Mouse (Mus musculus): ENCODE data around the gene Sh3bp5l. TPM values are rescaled to one million over a fixed set of nuclear protein-coding genes. Genes with fewer than 3 reads are reported as not detected.

The Sh3bp5l gene
- polyA plus RNA-seq (2012; rRNA removed), result 42.4 and 44.6 TPM in 2 replicates

DNA sequence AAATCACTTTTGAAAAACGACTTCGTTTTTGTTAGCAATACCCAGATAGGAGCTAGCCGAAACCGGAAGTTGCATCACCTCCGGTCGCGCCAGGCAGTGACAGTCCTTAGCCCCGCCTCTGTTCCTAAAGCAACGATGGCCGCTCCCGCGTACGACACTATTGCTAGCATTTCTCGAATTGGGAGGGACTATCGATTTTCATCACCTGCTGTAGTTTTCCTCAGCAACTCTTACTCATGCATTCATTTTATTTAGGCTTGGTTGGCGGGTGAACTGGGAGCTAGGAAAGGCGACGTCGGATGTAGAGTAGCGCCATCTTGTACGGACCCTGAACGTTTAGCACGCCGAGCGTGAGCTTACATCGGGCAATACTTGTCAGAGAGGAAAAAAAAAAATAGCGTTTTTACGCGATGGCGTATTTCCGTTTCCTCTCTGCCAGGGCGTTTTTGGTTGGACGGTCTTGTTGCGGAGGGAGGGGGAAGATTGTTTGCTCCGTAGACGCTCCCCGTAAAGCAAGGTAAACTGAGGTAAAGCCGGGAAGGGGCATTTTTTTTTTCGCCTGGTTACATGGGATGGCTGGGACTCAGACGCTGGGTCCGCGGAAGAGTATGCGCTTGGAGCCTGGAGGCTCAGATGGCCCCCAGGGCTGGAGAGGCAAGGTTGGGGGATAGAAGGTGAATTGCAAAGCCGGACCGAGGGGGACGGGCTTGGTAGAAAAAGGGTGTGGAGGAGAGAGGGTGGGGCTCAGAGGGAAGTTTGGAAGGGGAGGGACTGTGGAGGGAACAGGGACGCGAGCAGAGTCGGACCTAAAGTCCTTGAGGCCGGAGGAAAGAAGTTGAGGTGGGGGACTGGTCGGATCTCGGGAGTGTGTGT is at the start of gene Sh3bp5l, which contains the start of gene Zfp672:
TSS of gene Sh3bp5l (plus strand) at position 449 of the 873 bp plus-strand sequence.
TSS of gene Zfp672 (minus strand) at position 64 of the 873 bp plus-strand sequence.
- Histone ChIP-seq H3K27ac (ENCODE audit: insufficient read depth, low read length) (peak within 1 kb of the TSS; percentile 40; the same call in 1 of the 2 replicates), H3K4me3 (ENCODE audit: insufficient read depth, low read length) (peak within 1 kb of the TSS; percentile 95), H3K4me1 (ENCODE audit: control insufficient read depth, insufficient read depth, low read length) (peaks cover 9% of the 10 kb centered on the region; the same call in 1 of the 2 replicates)
- TF ChIP-seq CTCF (IDR thresholded peaks at IDR 0.05; ENCODE audit: extremely low read depth, insufficient read depth, low read length) (no peak), POLR2A (IDR thresholded peaks at IDR 0.05; ENCODE audit: extremely low read depth, insufficient read depth, low read length) (peak; percentile 75)

DNA sequence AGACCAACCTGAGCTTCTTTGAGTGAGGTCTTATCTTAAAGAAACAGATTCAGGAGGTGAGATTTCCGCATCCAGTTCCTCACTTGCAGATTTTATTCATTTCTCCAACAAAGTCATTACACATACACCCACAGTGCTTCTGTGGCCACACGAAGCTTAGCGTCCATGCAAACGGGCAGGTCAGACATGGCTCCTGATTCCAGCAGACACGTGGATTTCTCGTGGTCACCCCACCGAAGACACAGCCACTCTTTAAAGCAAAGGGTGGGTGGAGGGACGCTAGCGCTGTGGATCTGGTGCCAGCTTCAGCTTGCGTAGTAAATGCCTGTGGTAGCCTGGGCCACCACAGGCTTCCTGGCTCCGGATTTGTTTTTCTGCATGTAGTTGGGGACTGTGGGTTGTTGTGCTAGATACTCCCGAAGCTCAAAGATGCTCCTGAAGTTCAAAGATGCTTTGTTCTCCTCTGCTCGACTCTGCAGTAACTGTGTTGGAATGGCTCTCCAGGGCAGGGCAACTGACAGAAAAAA is 48.5 kb upstream of the Sh3bp5l start:
- no peak overlapping the region for H3K4me3 ChIP-seq (ENCODE audit: insufficient read depth, low read length)
- TF ChIP-seq POLR2A (IDR thresholded peaks at IDR 0.05; ENCODE audit: extremely low read depth, insufficient read depth, low read length) (no peak), CTCF (IDR thresholded peaks at IDR 0.05; ENCODE audit: extremely low read depth, insufficient read depth, low read length) (no peak)
- H3K27ac ChIP-seq (ENCODE audit: insufficient read depth, low read length), result no peak overlapping the region
- no peaks in the 10 kb centered on the region for H3K4me1 ChIP-seq (ENCODE audit: control insufficient read depth, insufficient read depth, low read length)

DNA sequence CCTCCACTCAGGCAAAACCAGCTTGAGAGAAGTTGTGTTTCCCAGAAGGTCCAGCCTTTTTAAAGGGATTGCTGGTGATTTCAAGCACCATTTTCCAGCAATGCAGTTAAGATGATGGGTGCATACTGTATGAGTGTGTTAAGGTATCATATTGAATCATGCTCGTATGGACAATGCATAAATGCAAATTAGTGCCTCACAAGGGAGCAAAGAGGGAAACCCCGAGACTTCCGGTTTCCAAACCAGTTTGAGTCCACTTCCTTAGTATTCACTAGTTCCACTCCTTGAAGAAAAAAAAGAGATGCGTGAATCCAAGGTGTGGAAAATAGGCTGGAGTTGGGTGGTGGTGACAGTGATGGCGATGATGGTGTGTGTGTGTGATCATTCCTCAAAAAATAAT is 48.0 kb upstream of the Sh3bp5l start:
- no peaks in the 10 kb centered on the region for H3K4me1 ChIP-seq (ENCODE audit: control insufficient read depth, insufficient read depth, low read length)
- H3K27ac ChIP-seq (ENCODE audit: insufficient read depth, low read length), result no peak overlapping the region
- no peak overlapping the region for H3K4me3 ChIP-seq (ENCODE audit: insufficient read depth, low read length)
- TF ChIP-seq POLR2A (IDR thresholded peaks at IDR 0.05; ENCODE audit: extremely low read depth, insufficient read depth, low read length) (no peak), CTCF (IDR thresholded peaks at IDR 0.05; ENCODE audit: extremely low read depth, insufficient read depth, low read length) (no peak)

DNA sequence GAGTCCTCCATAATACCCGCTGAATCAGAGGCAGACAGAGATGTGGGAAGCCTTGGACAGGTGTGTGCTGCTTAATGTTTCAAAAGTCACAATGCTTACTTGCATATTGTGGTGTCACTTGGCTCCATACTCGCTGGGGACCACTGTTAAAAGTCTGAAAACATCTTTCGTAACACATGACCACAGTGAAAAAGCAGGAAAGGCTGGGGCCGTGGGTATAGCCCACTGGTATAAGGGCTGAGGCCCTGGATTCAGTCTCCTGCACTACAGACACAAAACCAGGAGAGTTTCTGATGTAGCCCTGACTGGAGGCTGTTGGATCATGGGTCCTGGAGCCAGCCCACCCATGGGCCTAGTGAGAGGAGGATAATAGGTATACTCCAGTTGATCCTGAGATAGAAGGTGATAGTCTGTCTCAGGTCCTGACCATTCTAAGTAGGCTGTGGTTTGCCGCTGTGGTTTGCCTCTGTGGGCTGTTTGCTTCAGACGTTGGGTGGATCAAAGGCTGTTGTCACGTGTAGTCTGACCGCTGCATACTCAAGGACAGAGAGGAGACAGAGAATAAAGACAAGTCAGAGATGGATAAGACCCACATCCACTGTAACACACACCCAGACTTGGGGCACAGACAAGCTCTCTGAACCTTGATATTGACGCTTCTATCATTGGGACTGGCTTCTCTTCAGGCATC is 40.4 kb upstream of the Sh3bp5l start:
- Histone ChIP-seq H3K4me1 (ENCODE audit: control insufficient read depth, insufficient read depth, low read length) (no peaks in the 10 kb centered on the region), H3K4me3 (ENCODE audit: insufficient read depth, low read length) (no peak overlapping the region), H3K27ac (ENCODE audit: insufficient read depth, low read length) (no peak overlapping the region)
- no peak for TF ChIP-seq POLR2A (IDR thresholded peaks at IDR 0.05; ENCODE audit: extremely low read depth, insufficient read depth, low read length)
- TF ChIP-seq CTCF (IDR thresholded peaks at IDR 0.05; ENCODE audit: extremely low read depth, insufficient read depth, low read length), result no peak

DNA sequence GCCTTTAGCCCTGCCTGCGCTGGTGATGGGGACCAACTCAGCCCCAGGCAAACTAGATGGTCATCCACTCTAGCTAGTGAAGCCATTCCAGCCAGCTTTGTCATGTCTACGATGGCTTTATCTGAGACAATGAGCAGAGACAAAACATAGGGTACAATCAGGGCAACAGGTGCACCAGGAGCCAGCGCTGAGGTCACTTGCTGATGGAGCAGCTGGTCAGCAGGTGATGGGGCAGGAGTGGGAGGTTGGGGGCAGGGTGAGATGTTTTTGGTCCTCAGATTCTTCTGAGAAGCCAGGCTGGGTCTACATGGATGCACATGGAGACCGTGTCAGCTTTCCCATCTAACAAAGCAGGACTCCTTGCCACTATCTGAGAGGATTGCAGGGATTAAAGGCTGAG is 39.7 kb upstream of the Sh3bp5l start:
- no peak overlapping the region for H3K4me3 ChIP-seq (ENCODE audit: insufficient read depth, low read length)
- no peaks in the 10 kb centered on the region for H3K4me1 ChIP-seq (ENCODE audit: control insufficient read depth, insufficient read depth, low read length)
- no peak for TF ChIP-seq CTCF (IDR thresholded peaks at IDR 0.05; ENCODE audit: extremely low read depth, insufficient read depth, low read length)
- no peak for TF ChIP-seq POLR2A (IDR thresholded peaks at IDR 0.05; ENCODE audit: extremely low read depth, insufficient read depth, low read length)
- no peak overlapping the region for H3K27ac ChIP-seq (ENCODE audit: insufficient read depth, low read length)

DNA sequence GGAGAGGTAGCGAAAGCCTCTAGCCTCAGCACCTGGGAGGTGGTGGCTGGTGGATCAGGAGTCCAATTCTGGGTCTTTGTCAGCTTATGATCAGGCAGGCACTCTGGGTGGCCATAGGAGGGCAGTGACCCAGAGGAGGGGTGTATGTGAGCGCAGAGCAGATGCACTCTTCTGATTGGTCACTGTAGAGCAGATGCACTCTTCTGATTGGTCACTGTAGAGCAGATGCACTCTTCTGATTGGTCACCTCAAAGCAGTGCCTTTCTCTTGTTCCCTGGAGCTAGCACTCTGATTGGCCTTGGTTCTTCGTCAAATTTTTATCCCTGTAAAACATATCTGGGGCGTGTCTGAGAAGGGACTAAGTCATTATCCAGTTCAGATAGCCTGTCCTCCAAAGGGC is 37.7 kb upstream of the Sh3bp5l start:
- Histone ChIP-seq H3K27ac (ENCODE audit: insufficient read depth, low read length) (no peak overlapping the region), H3K4me3 (ENCODE audit: insufficient read depth, low read length) (no peak overlapping the region), H3K4me1 (ENCODE audit: control insufficient read depth, insufficient read depth, low read length) (no peaks in the 10 kb centered on the region)
- TF ChIP-seq POLR2A (IDR thresholded peaks at IDR 0.05; ENCODE audit: extremely low read depth, insufficient read depth, low read length) (no peak), CTCF (IDR thresholded peaks at IDR 0.05; ENCODE audit: extremely low read depth, insufficient read depth, low read length) (no peak)

DNA sequence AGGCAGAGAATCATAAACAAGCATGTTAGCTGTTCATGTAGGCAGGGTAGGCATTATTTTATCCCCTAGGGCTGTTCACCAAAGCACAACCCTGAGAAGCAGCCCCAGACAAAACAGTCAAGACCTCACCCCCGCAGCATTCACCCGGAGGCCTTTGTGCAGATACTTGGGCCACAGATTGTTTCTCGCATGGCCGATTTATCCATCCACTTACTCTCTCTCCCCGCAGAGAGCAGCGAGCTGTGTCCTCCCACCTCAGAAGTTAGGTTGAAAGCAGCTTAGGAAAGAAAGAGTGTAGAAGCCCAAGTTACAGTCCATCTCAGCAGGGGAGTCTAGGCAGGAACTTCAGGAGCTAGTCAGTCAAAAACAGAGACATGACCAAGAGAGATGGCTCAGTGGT is 33.1 kb upstream of the Sh3bp5l start:
- TF ChIP-seq CTCF (IDR thresholded peaks at IDR 0.05; ENCODE audit: extremely low read depth, insufficient read depth, low read length) (no peak), POLR2A (IDR thresholded peaks at IDR 0.05; ENCODE audit: extremely low read depth, insufficient read depth, low read length) (no peak)
- H3K4me1 ChIP-seq (ENCODE audit: control insufficient read depth, insufficient read depth, low read length), result no peaks in the 10 kb centered on the region
- H3K4me3 ChIP-seq (ENCODE audit: insufficient read depth, low read length), result no peak overlapping the region
- H3K27ac ChIP-seq (ENCODE audit: insufficient read depth, low read length), result no peak overlapping the region

DNA sequence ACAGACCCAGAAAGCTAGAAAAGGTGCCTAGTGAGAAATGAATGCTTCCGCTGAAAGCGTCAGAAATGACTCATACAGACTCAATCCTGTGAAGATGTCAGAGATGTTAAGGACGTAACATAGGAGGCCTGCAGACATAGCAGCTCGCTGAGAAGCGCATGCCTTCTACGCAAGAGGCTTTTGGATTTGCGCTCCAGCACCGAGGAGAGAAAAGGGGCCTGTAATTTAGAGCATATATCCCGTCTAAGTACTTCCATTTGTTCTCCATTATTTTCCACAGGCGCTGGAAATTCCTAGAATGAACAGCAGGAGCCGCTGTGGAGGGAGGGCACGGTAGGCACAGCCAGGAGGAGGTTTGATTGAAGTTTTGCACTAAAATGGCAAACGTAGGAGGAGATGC is 29.5 kb upstream of the Sh3bp5l start:
- H3K27ac ChIP-seq (ENCODE audit: insufficient read depth, low read length), result no peak overlapping the region
- TF ChIP-seq POLR2A (IDR thresholded peaks at IDR 0.05; ENCODE audit: extremely low read depth, insufficient read depth, low read length), result no peak
- peak; percentile 72 for TF ChIP-seq CTCF (IDR thresholded peaks at IDR 0.05; ENCODE audit: extremely low read depth, insufficient read depth, low read length)
- H3K4me3 ChIP-seq (ENCODE audit: insufficient read depth, low read length), result peak overlapping the region; percentile 47
- no peaks in the 10 kb centered on the region for H3K4me1 ChIP-seq (ENCODE audit: control insufficient read depth, insufficient read depth, low read length)
